Mouse (Mus musculus) liver, adult 2 months (tissue): Measurements from ENCODE around the gene Stkld1. TPM values are rescaled to one million over a fixed set of nuclear protein-coding genes. Genes with fewer than 3 reads are reported as not detected.
A peak's percentile ranks its signal among the peaks of the same experiment; 100 is the strongest.

Experiments used
- DNase-seq: peaks from one replicate; pipeline ENCODE4 v3.0.0-alpha.2; 2011; ENCODE audit warnings: low read depth, low spot score; ENCODE audit errors: extremely low read depth
- H3K27ac ChIP-seq: fragments of 200-500 bp; replicated peaks from 2 replicates; pipeline ENCODE4 v1.5.1; 2012; ENCODE audit warnings: low read depth, mild to moderate bottlenecking, control low read depth, inconsistent platforms, low read length; ENCODE audit not compliant: insufficient read depth
- H3K27me3 ChIP-seq: fragments of 200-500 bp; 2 replicates; pipeline ENCODE4 v1.6.1; 2012; ENCODE audit warnings: mild to moderate bottlenecking, moderate library complexity, low read length, inconsistent platforms; ENCODE audit not compliant: control insufficient read depth, insufficient read depth
- H3K36me3 ChIP-seq: fragments of 200-500 bp; 2 replicates; pipeline ENCODE4 v1.6.1; 2012; ENCODE audit warnings: low read length, inconsistent platforms; ENCODE audit not compliant: control insufficient read depth, insufficient read depth
- H3K4me1 ChIP-seq: fragments of 200-500 bp; 2 replicates; pipeline ENCODE4 v1.6.1; 2011; ENCODE audit warnings: low read length; ENCODE audit not compliant: control insufficient read depth, insufficient read depth
- H3K4me3 ChIP-seq: fragments of 200-500 bp; 2 replicates; pipeline ENCODE4 v1.5.1; 2011; ENCODE audit warnings: low read depth, mild to moderate bottlenecking, control low read depth, low read length, moderate library complexity; ENCODE audit not compliant: insufficient read depth
- H3K79me2 ChIP-seq: fragments of 200-500 bp; 2 replicates; pipeline ENCODE4 v1.6.1; 2012; ENCODE audit warnings: inconsistent platforms, mild to moderate bottlenecking, low read length, moderate library complexity; ENCODE audit not compliant: control insufficient read depth, insufficient read depth
- H3K9ac ChIP-seq: fragments of 200-500 bp; 2 replicates; pipeline ENCODE4 v1.6.1; 2012; ENCODE audit warnings: low read depth, mild to moderate bottlenecking, control low read depth, inconsistent platforms, low read length
- CTCF ChIP-seq: fragments of 200-500 bp; IDR thresholded peaks from 2 replicates; pipeline ENCODE4 v1.5.1; 2011; ENCODE audit warnings: low read depth, low read length, control low read depth
- POLR2A ChIP-seq: fragments of 200-500 bp; IDR thresholded peaks from 2 replicates; pipeline ENCODE4 v1.6.1; 2011; ENCODE audit warnings: low read length, control low read depth; ENCODE audit not compliant: insufficient read depth; ENCODE audit errors: extremely low read depth
- WGBS: fragments of 180-500 bp; shearing (Covaris S2); methylation state at CpG from one replicate; pipeline ENCODE4 v1.1.7; 2018; 5-methylcytosine and 5-hydroxymethylcytosine counted together
- polyA plus RNA-seq: library from polyadenylated mRNA; depleted of rRNA; stranded (reverse); fragments of >200 nt; gene quantifications from 2 replicates; pipeline ENCODE4 v1.2.3, GENCODE M21; 2012
- total RNA-seq: library from RNA; depleted of rRNA; stranded (reverse); fragments of >200 nt; gene quantifications from 2 replicates; pipeline ENCODE4 v1.2.3, GENCODE M21; 2014

The Stkld1 gene
- total and polyA plus RNA-seq, 2 experiments = 0.09 to 0.11 TPM

DNA sequence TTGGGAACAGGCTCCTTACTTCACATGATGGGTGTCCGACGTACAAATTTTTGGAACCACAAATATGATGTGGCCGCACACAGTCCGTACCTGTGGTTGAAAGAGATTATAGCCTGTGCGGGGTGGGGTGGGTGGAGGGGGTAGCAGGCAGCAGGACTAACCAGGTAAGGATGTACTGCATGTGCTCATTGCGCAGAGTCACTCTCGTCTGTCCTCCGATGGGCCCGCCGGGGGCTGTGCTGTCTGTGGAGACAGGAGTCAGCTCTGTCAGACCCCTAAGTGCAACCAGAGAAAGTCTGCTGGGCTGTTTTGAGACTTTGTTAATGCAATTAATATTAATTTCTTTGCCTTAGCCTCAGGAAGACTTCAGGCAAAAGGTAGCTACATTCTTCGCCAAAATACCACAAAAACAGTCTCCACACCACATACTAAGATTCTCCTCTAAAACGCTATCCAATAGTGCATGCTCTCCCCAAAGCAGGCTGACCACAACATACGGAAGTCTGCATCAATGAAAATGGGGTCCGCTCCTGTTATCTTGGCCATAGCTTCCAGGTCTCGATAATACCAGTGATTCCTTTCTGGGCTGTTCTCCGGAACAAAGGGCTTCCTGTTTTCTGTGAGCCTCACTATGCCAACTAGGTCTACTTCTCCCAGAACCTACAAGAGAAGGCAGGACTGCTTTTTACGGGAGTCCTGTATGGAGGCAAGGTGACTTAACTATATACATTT is 20.3 kb upstream of the Stkld1 start:
- Histone ChIP-seq H3K27ac (no peak overlapping the region), H3K36me3 (peaks cover 20% of the 10 kb centered on the region), H3K4me3 (no peak overlapping the region), H3K9ac (no peak overlapping the region), H3K27me3 (no peaks in the 10 kb centered on the region), H3K4me1 (peaks cover 35% of the 10 kb centered on the region), H3K79me2 (peaks cover 25% of the 10 kb centered on the region)
- TF ChIP-seq POLR2A (no peak), CTCF (no peak)
- no peak for DNase-seq
- 85% methylated on average over 17 of the region's 17 CpGs for WGBS

DNA sequence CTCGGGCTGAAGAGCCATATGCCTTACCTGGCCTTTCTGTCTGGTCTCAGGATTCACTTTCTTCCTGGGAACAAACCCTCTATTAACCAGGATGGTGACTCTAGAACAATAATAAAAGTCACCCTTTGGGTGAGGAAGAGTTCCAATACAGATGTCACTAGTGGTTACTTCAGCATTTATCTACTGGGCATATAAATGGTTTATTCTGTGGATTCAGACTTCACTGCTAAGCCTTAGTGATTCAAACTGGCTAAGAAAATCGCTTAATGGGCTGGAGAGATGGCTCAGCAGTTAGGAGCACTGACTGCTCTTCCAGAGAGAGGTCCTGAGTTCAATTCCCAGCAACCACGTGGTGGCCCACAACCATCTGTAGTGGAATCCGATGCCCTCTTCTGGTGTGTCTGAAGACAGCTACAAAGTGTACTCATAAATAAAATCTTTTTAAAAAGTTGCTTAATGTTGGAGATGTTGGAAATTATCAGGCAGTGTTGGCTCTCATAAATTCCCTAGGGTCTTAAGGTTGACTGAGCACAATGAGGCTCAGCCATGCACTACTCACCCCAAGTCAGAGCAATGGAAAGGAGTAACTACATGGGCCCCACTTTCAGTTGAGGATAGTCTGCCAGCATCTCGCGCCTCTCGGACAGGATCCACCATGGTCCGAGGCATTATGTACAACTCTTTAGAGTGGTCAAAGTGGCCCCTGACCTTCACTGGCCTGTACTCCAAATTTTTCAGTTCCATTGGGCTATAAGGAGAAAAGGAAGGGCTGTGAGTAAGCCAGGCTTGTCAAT is 19.5 kb upstream of the Stkld1 start:
- Histone ChIP-seq H3K79me2 (peaks cover 18% of the 10 kb centered on the region), H3K27me3 (no peaks in the 10 kb centered on the region), H3K4me1 (peaks cover 29% of the 10 kb centered on the region), H3K9ac (no peak overlapping the region), H3K4me3 (no peak overlapping the region), H3K27ac (no peak overlapping the region), H3K36me3 (peaks cover 28% of the 10 kb centered on the region)
- WGBS = 63% methylated on average over 8 of the region's 8 CpGs
- DNase-seq = no peak
- no peak for TF ChIP-seq CTCF
- no peak for TF ChIP-seq POLR2A

DNA sequence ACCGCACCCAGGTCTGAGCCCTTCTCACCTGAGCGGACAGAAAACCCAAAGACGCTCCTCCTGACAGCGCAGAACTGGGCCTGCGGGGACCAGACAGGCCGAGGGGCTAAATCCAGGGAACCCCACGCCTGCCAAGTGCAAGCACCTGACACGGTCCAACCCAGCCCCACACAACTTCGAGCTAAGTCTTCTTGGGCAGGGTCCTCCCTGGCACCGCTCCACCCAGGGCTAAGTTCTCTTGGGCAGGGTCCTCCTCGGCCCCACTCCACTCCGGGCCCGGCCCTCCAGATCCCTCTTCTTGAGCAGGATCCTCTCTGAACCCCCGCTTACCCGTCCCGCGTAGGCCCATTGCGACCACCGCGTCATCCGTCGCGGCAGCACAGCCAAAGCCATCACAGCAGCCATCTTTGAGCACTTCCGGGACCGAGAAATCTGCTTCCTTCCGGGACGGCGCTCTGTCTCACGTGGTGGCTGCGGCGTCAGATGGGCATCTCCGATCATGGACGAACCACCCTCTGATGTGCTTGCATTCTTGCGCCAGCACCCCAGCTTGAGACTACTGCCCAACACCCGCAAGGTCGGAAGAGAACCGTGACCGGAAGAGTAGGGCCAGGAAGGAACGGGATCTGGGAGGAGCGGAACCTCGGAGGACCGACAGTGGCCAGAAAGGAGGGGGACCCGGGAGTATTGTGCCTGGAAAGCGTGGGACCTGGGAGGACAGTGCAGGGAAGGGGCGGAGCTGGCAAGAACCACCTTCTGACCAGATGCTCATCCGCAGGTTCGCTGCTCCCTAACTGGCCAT is 17.7 kb upstream of the Stkld1 start, which contains the start of the genes Surf2 and Surf1:
Gene Surf2, plus strand, starts transcription at position 441 of the 802 bp plus-strand sequence.
Gene Surf1, minus strand, starts transcription at position 604 of the 802 bp plus-strand sequence.
- no peak for TF ChIP-seq CTCF
- TF ChIP-seq POLR2A = 0 out of 2 replicates have a peak, but pooled peaks have one; percentile 49
- DNase-seq = peak; percentile 85
- H3K79me2 ChIP-seq = peaks cover 17% of the 10 kb centered on the region

DNA sequence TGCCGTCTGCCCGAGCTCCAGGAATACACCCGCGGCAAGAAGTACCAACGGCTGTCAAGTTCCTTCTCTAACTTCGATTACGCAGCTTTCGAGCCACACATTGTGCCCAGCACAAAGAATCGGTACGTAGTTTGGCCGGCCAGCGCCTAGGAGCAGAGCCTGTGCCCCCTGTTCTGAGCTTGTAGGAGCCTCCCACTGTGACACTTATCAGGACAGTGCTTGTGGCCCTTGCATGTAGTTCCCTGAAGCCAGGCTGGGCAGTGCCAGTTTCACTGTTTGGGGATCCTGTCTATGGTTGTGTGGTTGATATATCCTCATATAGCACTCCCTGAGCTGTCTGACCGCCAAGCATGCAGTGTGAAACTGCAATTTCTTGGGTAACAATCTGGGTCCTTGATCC is 17.1 kb upstream of the Stkld1 start:
- H3K4me3 ChIP-seq = peak overlapping the region; percentile 66
- 0% methylated on average over 13 of the region's 13 CpGs for WGBS
- H3K79me2 ChIP-seq = peaks cover 11% of the 10 kb centered on the region; the same call in 1 of the 2 replicates
- TF ChIP-seq CTCF (no peak), POLR2A (no peak)
- peak overlapping the region; percentile 59 for H3K27ac ChIP-seq
- peak; percentile 46 for DNase-seq
- peaks cover 41% of the 10 kb centered on the region for H3K36me3 ChIP-seq
- no peaks in the 10 kb centered on the region for H3K27me3 ChIP-seq
- H3K9ac ChIP-seq = peak overlapping the region; percentile 65
- H3K4me1 ChIP-seq = peaks cover 31% of the 10 kb centered on the region

More for the DNA sequence above, 17.7 kb upstream of the Stkld1 start, which contains the start of the genes Surf2 and Surf1:
- Histone ChIP-seq H3K27ac (peak within 1 kb of the TSS; percentile 59), H3K9ac (peak within 1 kb of the TSS; percentile 65), H3K27me3 (no peaks in the 10 kb centered on the region), H3K36me3 (peaks cover 38% of the 10 kb centered on the region), H3K4me1 (peaks cover 31% of the 10 kb centered on the region), H3K4me3 (peak within 1 kb of the TSS; percentile 66)
- 1% methylated on average over 47 of the region's 47 CpGs for WGBS

DNA sequence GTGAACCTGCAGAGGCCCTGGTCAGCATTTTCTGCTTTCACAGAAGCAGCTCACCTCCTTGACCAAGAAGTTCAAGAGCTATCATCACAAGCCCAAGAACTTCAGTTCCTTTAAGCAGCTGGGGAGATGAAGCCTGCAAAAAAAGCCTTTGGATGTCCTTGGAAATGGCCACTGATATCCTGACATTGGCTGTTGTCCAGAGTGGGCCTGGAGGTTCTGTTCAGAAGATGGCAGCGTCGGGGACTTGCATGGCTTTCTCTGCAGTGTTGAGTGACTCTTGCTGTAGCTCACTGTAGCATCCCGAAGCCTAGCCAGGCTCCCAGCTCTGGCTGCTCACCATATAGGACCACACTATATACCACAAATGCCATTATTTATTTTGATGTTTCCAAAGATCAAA is 14.2 kb upstream of the Stkld1 start:
- Histone ChIP-seq H3K27ac (no peak overlapping the region), H3K36me3 (peaks cover 48% of the 10 kb centered on the region), H3K4me1 (peaks cover 42% of the 10 kb centered on the region), H3K9ac (no peak overlapping the region), H3K4me3 (no peak overlapping the region), H3K79me2 (peaks cover 9% of the 10 kb centered on the region; the same call in 1 of the 2 replicates), H3K27me3 (no peaks in the 10 kb centered on the region)
- no peak for DNase-seq
- 65% methylated on average over 3 of the region's 3 CpGs for WGBS
- TF ChIP-seq CTCF = no peak
- no peak for TF ChIP-seq POLR2A
